Mouse (Mus musculus): ENCODE measurements at regions not wholly inside any gene's neighbourhood (a gene's known extent, or its start where the extent isn't known, plus 50 kb on each side); places are given as distances from the start of the nearest gene placed in this dataset.

- Histone ChIP-seq H3K9me3 (no peaks in the 10 kb centered on the region), H3K4me3 (no peak overlapping the region), H3K36me3 (no peaks in the 10 kb centered on the region), H3K4me1 (replicated peaks) (peaks cover 15% of the 10 kb centered on the region), H3K27ac (peak overlapping the region; percentile 50), H3K27me3 (ENCODE audit: insufficient read depth, poor library complexity, severe bottlenecking) (no peaks in the 10 kb centered on the region)
- peak; percentile 5 for DNase-seq (ENCODE audit: low spot score)
- 5% methylated on average over 5 of the region's 5 CpGs for WGBS
Measured at GRCm38 (mm10) chr14:66424141-66424540, 415.1 kb upstream of the Gulo start.

Data from hindbrain, embryonic 10.5 days (tissue).